Mouse (Mus musculus) megakaryocyte, embryonic 14.5 days (primary cell): ENCODE results near the gene Vat1l. TPM values are rescaled to one million over a fixed set of nuclear protein-coding genes. Genes with fewer than 3 reads are reported as not detected.

ENCODE experiments used
- H3K27me3 ChIP-seq: replicated peaks from 2 replicates; pipeline ENCODE3; 2012; ENCODE audit warnings: inconsistent platforms
- H3K36me3 ChIP-seq: replicated peaks from 2 replicates; pipeline ENCODE3; 2012; ENCODE audit warnings: low read length, inconsistent platforms, mixed read lengths
- H3K4me1 ChIP-seq: 2 replicates; pipeline ENCODE4 v1.6.1; 2012; ENCODE audit warnings: inconsistent platforms
- H3K4me3 ChIP-seq: replicated peaks from 2 replicates; pipeline ENCODE3; 2012; ENCODE audit warnings: moderate library complexity, mild to moderate bottlenecking, inconsistent platforms
- H3K9me3 ChIP-seq: 2 replicates; pipeline ENCODE4 v1.6.1; 2012; ENCODE audit warnings: inconsistent platforms
- FLI1 ChIP-seq: IDR thresholded peaks from 2 replicates; pipeline ENCODE4 v1.6.1; 2012; ENCODE audit warnings: low read length, inconsistent platforms, mixed read lengths
- GATA1 ChIP-seq: IDR thresholded peaks from 3 replicates; pipeline ENCODE4 v1.6.1; 2012; ENCODE audit warnings: mixed read lengths, low read length, inconsistent platforms, borderline replicate concordance
- polyA plus RNA-seq: library from polyadenylated mRNA; stranded (reverse); fragments of >175 nt; gene quantifications from 2 replicates; pipeline ENCODE4 v1.2.3, GENCODE M21; 2012; ENCODE audit warnings: low replicate concordance; ENCODE audit not compliant: insufficient read depth

Gene Vat1l
- polyA plus RNA-seq, 1 experiment, result 2.3 TPM

DNA sequence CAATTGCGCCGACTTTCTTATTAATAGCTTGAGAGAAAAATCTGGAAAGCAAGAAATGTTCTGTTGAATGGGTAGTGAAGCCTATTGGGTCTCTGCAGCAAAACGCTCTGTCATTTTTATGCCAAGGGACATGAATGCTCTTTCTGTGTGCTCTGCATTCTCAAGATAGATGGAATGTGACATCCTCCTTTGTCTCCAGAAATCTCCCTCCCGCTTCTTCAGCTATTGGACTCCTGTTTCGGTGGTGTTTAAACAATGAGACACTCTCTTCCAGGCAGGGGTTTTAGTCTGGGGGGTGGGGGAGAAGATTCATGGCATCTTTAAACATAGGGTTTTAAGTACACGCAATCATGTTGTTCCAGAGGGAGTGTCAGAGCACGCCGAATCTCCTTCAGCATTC lies 130.3 kb downstream of the Vat1l start:
- no peak overlapping the region for H3K4me3 ChIP-seq
- H3K4me1 ChIP-seq, result no peaks in the 10 kb centered on the region
- H3K9me3 ChIP-seq, result peaks cover 9% of the 10 kb centered on the region; the same call in 1 of the 2 replicates
- no peaks in the 10 kb centered on the region for H3K27me3 ChIP-seq
- H3K36me3 ChIP-seq, result no peaks in the 10 kb centered on the region
- TF ChIP-seq GATA1 (no peak), FLI1 (no peak)

DNA sequence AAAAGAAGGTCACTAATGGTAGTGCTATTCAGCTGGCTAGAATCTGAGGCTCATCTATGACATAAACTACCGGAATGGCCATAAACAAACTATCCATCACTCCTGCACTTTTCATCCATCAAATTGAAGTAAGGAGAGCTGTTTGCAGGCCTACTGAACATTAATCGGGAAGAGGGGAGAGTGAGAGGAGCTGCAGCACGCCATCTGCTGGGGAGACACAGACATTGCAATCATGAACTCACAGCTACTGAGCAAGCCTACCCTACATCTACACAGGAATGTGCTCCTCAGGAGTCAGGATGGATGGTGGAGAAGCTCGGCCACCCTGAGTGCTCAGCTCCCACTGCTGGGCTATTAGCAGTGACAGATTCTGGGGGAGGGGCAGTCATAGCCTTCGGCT lies 136.9 kb downstream of the Vat1l start:
- no peaks in the 10 kb centered on the region for H3K36me3 ChIP-seq
- no peaks in the 10 kb centered on the region for H3K4me1 ChIP-seq
- H3K27me3 ChIP-seq, result no peaks in the 10 kb centered on the region
- H3K9me3 ChIP-seq, result peaks cover 17% of the 10 kb centered on the region
- TF ChIP-seq FLI1 (no peak), GATA1 (no peak)
- H3K4me3 ChIP-seq, result peak overlapping the region; percentile 28

DNA sequence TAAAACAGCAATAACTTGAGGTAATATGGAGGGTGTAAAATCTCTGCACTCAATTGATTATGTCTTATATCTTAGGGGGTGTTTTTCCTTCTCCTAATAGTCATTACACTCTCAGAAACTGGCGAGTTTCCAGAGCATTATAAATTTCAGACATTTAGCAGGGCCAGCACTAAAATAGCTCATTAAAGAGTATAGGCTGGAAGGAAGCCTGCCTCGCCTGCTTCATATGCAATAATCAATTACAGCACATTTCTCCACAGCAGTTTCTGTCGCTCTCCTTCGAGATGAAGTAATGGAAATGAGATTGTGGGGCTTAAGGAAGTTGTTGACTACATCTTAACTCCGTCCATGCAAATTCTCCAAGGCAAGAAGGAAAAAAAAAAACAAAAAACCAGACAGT lies 139.4 kb downstream of the Vat1l start:
- peaks cover 17% of the 10 kb centered on the region for H3K9me3 ChIP-seq
- no peaks in the 10 kb centered on the region for H3K4me1 ChIP-seq
- no peak for TF ChIP-seq GATA1
- no peak for TF ChIP-seq FLI1
- no peaks in the 10 kb centered on the region for H3K36me3 ChIP-seq
- no peak overlapping the region for H3K4me3 ChIP-seq
- no peaks in the 10 kb centered on the region for H3K27me3 ChIP-seq

DNA sequence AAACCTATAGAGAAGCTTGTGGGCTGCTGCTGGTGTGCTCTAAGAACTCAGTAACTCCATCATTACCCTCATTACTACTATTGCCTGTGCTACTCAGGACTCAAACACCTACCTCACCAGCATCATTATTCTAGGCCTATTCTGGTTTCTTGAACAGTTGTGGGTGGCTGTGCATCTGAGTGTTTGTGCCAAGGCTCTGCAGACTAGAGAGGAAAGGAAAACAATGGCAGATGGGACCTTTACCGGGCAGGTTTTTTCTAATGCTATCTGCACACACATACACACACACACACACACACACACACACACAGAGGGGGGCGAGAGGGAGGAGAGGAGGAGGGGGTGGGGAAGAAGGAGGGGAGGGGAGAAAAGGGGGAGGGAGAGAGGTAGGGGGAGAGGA lies 140.6 kb downstream of the Vat1l start:
- Histone ChIP-seq H3K4me3 (no peak overlapping the region), H3K36me3 (no peaks in the 10 kb centered on the region), H3K27me3 (no peaks in the 10 kb centered on the region), H3K9me3 (peaks cover 17% of the 10 kb centered on the region), H3K4me1 (no peaks in the 10 kb centered on the region)
- no peak for TF ChIP-seq FLI1
- no peak for TF ChIP-seq GATA1

DNA sequence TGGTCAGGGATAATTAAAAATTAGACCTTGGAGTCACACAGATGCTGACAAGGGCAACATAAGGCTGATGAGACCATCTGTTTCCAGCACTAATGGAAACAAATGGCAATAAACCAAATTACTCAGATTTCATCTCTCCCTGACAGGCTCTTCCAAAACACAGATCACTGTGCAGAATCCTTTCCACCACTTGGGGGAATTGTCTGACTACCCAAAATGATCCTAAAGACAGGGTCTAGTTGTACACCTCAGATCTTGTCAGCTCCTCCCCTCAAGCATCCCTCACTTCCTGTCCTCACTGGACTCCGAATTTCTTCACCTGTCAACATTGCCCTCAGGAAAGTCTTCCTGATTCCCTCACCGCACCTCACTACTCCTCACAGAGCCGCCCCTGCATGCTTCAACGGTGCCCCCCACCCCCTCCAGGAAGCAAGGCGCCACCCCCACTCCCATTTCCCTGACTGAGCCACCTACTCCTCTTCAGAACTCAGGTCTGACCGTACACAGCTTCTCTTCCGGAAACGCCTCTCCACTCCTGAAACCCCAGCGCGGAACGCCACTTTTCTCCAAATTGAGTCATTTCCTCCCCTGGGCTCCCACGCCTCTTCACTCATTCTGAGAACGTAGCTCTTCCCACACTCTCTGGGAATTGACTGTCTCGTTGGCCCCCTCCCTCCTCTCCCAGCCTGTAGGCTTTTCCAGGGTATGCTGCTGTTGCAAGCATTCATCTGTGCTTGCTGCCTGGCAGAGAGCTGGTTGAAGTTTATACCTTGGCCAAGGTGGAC lies 146.4 kb downstream of the Vat1l start:
- H3K4me1 ChIP-seq, result peaks cover 5% of the 10 kb centered on the region
- no peak for TF ChIP-seq GATA1
- H3K36me3 ChIP-seq, result no peaks in the 10 kb centered on the region
- peak overlapping the region; percentile 79 for H3K4me3 ChIP-seq
- no peaks in the 10 kb centered on the region for H3K9me3 ChIP-seq
- H3K27me3 ChIP-seq, result no peaks in the 10 kb centered on the region

DNA sequence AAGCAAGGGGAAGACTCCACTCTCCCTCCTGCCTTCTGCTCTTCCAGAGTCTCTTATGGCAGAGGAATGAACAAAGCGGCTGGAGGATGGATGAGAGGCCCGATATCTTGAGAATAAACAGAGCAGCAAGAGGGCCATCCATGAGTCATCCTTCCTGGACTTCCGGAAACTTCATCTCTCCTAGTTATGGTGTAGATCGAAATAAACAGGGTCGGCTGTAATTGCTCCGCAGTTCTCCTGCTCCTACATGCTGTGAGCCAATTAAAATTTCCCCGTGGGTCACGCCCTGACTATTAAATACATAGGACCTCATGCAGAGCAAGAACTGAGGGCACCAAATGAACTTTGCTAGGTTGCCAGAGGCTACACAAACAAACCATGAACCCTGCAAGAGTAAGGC lies 155.1 kb downstream of the Vat1l start:
- no peak overlapping the region for H3K4me3 ChIP-seq
- no peaks in the 10 kb centered on the region for H3K27me3 ChIP-seq
- H3K4me1 ChIP-seq, result no peaks in the 10 kb centered on the region
- TF ChIP-seq GATA1 (no peak), FLI1 (no peak)
- H3K9me3 ChIP-seq, result peaks cover 3% of the 10 kb centered on the region; the same call in 1 of the 2 replicates
- no peaks in the 10 kb centered on the region for H3K36me3 ChIP-seq

DNA sequence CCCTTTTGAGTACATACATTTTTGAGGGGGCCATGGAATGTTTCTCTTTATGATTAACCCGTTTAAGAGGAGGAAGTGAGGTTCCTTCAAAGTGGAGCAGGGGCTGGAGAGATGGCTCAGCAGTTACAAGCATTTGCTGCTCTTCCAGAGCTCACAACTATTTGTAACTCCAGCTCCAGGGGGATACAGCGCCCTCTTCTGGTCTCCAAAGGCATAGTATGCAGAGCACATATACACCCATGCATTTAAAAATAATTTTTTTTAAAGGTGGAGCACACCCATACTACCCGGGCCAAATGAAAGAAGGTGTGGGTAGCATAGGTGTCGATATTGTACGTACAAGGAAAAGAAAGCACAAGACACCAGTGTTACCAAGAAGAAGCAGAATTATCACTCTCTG lies 157.8 kb downstream of the Vat1l start:
- H3K36me3 ChIP-seq, result no peaks in the 10 kb centered on the region
- no peaks in the 10 kb centered on the region for H3K4me1 ChIP-seq
- H3K4me3 ChIP-seq, result no peak overlapping the region
- H3K27me3 ChIP-seq, result no peaks in the 10 kb centered on the region
- peaks cover 3% of the 10 kb centered on the region; the same call in 1 of the 2 replicates for H3K9me3 ChIP-seq
- TF ChIP-seq GATA1 (no peak), FLI1 (no peak)

DNA sequence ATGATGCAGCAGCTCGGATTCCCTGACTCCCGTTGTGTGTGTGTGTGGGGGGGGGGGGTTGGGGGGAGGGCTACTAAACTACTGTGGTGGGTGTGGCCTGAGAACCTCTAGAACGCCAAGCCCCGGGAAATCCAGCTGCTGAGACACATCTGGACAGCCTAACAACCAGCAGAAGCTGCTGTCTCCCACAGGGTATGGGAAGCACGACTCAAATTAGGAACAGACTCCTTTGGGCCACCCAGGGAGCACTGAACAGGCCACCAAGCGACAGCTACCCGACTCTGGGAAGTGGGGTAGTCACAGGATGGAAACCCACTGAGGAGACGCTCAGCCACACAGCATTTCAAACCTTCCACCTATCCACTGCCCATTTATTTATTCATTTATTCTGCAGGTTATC lies 158.2 kb downstream of the Vat1l start:
- Histone ChIP-seq H3K36me3 (no peaks in the 10 kb centered on the region), H3K27me3 (no peaks in the 10 kb centered on the region), H3K4me3 (no peak overlapping the region), H3K9me3 (peaks cover 3% of the 10 kb centered on the region; the same call in 1 of the 2 replicates), H3K4me1 (no peaks in the 10 kb centered on the region)
- TF ChIP-seq FLI1 (no peak), GATA1 (no peak)

DNA sequence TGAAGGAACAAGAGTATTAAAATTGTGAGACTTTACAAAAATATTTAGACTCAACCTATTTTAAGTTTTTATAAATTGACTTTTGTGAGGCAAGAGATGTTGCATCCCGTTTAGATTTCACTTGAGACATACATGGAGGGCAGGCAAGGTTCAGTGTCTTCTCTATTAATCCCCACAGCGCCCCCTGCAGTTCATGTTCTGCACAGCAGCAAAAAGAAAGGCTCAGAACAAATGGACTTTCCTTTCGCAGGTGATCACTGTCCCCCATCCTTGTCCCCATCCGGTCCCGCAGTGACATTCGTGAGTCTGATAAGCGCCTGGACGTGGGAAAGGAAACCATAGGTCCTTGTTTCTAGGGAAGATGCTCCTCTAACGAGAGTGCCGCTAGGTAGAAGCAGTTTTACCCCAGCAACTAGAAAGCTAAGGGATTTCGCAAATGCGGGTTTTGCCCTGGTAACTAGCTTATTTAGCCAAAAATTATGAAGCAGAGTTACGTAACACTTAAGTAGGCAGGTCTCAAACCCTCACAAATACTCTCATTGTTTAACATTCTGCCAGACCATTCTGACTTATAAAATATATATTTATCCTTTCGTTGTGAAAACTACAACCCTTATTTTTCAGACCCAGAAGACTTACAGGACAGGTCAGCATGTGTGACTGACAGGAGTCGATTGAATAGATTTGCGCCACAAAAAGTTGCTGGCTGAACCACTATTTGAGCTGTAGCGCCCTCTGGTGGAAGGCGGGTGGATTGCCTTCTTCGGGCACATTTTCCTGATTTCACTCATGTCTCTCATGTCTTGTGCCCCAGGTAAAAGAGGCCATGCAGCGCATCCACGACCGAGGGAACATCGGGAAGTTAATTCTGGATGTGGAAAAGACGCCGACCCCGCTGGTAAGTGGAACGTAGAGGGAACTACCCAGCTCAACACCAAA lies 163.9 kb downstream of the Vat1l start:
- H3K4me1 ChIP-seq, result peaks cover 3% of the 10 kb centered on the region; the same call in 1 of the 2 replicates
- no peaks in the 10 kb centered on the region for H3K36me3 ChIP-seq
- H3K9me3 ChIP-seq, result peaks cover 2% of the 10 kb centered on the region; the same call in 1 of the 2 replicates
- TF ChIP-seq GATA1 (no peak), FLI1 (no peak)
- peak overlapping the region; percentile 31 for H3K4me3 ChIP-seq
- no peaks in the 10 kb centered on the region for H3K27me3 ChIP-seq

DNA sequence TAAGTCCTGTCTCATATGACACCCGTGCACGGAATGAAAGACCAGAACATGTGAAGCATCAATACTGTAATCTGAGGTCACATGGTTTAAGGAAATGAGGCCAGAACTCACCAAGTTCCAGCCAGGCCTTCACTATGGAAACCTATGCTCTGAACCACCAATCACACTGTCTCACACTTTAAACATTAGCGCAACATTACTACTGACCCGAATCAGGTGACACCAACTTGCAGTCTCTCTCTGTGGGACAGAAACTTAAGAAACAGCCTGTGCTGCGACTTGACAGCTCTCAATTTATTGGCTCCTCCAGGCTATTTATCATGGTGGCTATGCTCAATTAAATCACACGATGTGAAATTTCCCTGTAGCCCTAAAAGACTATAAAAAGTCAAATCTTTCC lies 169.0 kb downstream of the Vat1l start:
- Histone ChIP-seq H3K27me3 (no peaks in the 10 kb centered on the region), H3K4me3 (no peak overlapping the region), H3K36me3 (no peaks in the 10 kb centered on the region), H3K4me1 (no peaks in the 10 kb centered on the region), H3K9me3 (peaks cover 24% of the 10 kb centered on the region)
- no peak for TF ChIP-seq GATA1
- no peak for TF ChIP-seq FLI1
